In the genomic region with DNA sequence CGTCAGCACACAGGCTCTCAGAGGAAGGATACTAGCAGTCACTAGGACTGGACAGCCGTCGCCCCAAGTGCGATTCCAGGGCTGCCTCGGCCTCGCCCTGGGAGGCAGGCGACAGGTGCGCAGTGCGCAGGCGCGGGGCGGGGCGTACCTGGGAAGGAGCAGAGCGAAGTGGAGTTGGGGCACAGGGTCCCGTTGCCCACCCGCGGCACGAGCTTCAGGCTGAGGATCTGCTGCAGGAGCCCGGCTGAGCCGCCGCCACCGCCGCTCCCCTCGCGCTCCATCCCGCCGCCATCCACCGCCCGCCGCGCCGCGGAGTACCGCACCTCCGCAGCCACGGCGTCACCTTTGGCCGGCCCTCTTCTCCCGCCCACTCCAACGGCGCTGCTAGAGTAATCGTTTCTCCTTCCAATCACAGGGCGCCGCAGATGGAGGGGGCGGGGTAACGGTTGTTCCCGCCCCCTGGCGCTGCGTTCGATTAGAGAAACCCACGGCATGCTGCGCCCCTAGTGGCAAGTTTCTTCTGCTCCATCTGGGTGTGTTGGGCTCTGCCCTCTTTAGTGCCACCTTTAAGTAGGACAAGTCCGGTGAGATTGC, we compare ENCODE assay signal across 7 mouse cellular contexts. TPM values are rescaled to one million over a fixed set of nuclear protein-coding genes. Genes with fewer than 3 reads are reported as not detected.
DNase-seq lines count a peak whose midpoint lies in the region; ATAC-seq lines count a peak whose summit lies in the region.

A gene (minus strand): TSS at position 396 of the 594 bp plus-strand sequence.

- no peaks in the 10 kb centered on the region for H3K9me3 ChIP-seq in intestine, embryonic 16.5 days (ENCODE audit: control insufficient read depth, low read length)
- H3K9me3 ChIP-seq in midbrain, embryonic 11.5 days (ENCODE audit: control insufficient read depth, low read length), result no peaks in the 10 kb centered on the region

- intact Hi-C loops in left cerebral cortex, postnatal 36 days (cut with DNase I), result loop anchor here (5.0 kb wide), 1 partner anchor 56 kb away; a partner anchor contains a TSS

- peak within 1 kb of the TSS; percentile 81 for H3K4me2 ChIP-seq in intestine, embryonic 16.5 days (ENCODE audit: low read depth, low read length)
- peak within 1 kb of the TSS; percentile 66 for H3K4me2 ChIP-seq in midbrain, embryonic 11.5 days

- peak within 1 kb of the TSS; percentile 94 for H3K27ac ChIP-seq in intestine, embryonic 16.5 days (ENCODE audit: low read length)
- no peak within 1 kb of the TSS for H3K27ac ChIP-seq in midbrain, embryonic 11.5 days (ENCODE audit: low read depth, low read length)

- no peaks in the 10 kb centered on the region for H3K36me3 ChIP-seq in intestine, embryonic 16.5 days (ENCODE audit: control insufficient read depth, insufficient read depth, low read length)
- no peaks in the 10 kb centered on the region for H3K36me3 ChIP-seq in midbrain, embryonic 11.5 days (ENCODE audit: control insufficient read depth, insufficient read depth, low read length)

- ATAC-seq in intestine, embryonic 16.5 days, result peak; percentile 99
- ATAC-seq in midbrain, embryonic 11.5 days (ENCODE audit: low FRiP score), result peak; percentile 98

- WGBS in intestine, embryonic 16.5 days, result under 1% methylated on average over 43 of the region's 53 CpGs
- under 1% methylated on average over 43 of the region's 53 CpGs for WGBS in midbrain, embryonic 11.5 days

- peaks cover 4% of the 10 kb centered on the region for H3K4me1 ChIP-seq in intestine, embryonic 16.5 days (ENCODE audit: control insufficient read depth, insufficient read depth, low read length)
- H3K4me1 ChIP-seq in midbrain, embryonic 11.5 days (ENCODE audit: control insufficient read depth, insufficient read depth, low read length), result peaks cover 4% of the 10 kb centered on the region; the same call in 1 of the 2 replicates

- H3K9ac ChIP-seq in intestine, embryonic 16.5 days (ENCODE audit: low read depth, low read length), result peak within 1 kb of the TSS; percentile 84
- peak within 1 kb of the TSS; percentile 70 for H3K9ac ChIP-seq in midbrain, embryonic 11.5 days (ENCODE audit: low read length)

- no peaks in the 10 kb centered on the region for H3K27me3 ChIP-seq in intestine, embryonic 16.5 days (replicated peaks; ENCODE audit: control insufficient read depth, insufficient read depth, low read length)
- no peaks in the 10 kb centered on the region for H3K27me3 ChIP-seq in midbrain, embryonic 11.5 days (ENCODE audit: control insufficient read depth, insufficient read depth, low read length)

- DNase-seq in adrenal gland, adult 8-10 months, result peak; percentile 94
- peak; percentile 97 for DNase-seq in embryo, embryonic 9.5 days (ENCODE audit: extremely low spot score)
- peak; percentile 94 to 96 for DNase-seq in gastrocnemius, postnatal 4 days (ENCODE audit: low spot score in 2 of 2)
- peak; percentile 97 to 98 for DNase-seq in left cerebral cortex, postnatal 36 days (ENCODE audit: low spot score in 2 of 2)
- DNase-seq in midbrain, embryonic 11.5 days (ENCODE audit: low spot score, missing footprints), result peak; percentile 100
- peak; percentile 96 for DNase-seq in skeletal muscle tissue, adult 2 months (ENCODE audit: low read depth, low spot score)

- peak within 1 kb of the TSS; percentile 80 for H3K4me3 ChIP-seq in intestine, embryonic 16.5 days (ENCODE audit: low read length)
- peak within 1 kb of the TSS; percentile 77 for H3K4me3 ChIP-seq in midbrain, embryonic 11.5 days (ENCODE audit: low read depth, low read length)

RNA-seq across cellular contexts. Expression of the gene that starts here (rescaled TPM):
- total RNA-seq in adrenal gland, adult 8-10 months (2022), result 1 to 10 TPM; 6.4 to 9.1 (median 8.5) TPM
- 1 to 10 TPM; 2.0 to 2.9 TPM for total RNA-seq in gastrocnemius, postnatal 4 days (2021)
- 14.9 and 15.7 TPM in 2 replicates for polyA plus RNA-seq in intestine, embryonic 16.5 days (2015; fragmentation: Nextera tagmentation; extraction: Ambion mirVana)
- 1 to 10 TPM; 2.9 to 4.4 TPM for total RNA-seq in left cerebral cortex, postnatal 36 days (2021)
- 6.8 and 7.2 TPM in 2 replicates for polyA plus RNA-seq in midbrain, embryonic 11.5 days (2014; fragmentation: Nextera tagmentation; extraction: Ambion mirVana)
